Mouse (Mus musculus) Muller cell, postnatal 12 days (primary cell): ENCODE results near the gene Fmo3.

ENCODE experiments used
- DNase-seq: peaks from one replicate; pipeline ENCODE4 v3.0.0-alpha.2; 2015; ENCODE audit errors: inconsistent ontology term

Fmo3 gene

DNA sequence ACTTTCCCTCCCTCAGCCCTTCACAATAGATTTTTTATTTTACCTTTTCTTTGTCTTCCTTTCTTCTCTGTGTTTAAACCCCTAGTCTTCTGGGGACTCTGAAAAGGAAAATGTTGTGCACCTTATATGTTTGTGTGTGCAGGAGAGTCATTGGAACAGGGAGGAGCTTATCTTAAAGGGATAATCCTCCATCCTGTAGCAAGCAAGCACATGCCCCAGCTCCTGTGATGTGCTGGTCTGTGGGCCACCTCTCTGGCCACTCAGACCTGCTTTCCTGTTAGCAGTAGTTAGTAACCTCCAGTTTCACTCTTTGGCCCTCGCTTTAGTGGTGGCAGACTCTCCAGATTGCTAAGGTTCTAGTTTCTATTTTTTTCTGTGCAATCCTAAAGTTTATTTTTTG, at the start of gene Fmo3:
TSS of gene Fmo3 (minus strand) at position 101 of the 400 bp plus-strand sequence.
- no peak for DNase-seq

DNA sequence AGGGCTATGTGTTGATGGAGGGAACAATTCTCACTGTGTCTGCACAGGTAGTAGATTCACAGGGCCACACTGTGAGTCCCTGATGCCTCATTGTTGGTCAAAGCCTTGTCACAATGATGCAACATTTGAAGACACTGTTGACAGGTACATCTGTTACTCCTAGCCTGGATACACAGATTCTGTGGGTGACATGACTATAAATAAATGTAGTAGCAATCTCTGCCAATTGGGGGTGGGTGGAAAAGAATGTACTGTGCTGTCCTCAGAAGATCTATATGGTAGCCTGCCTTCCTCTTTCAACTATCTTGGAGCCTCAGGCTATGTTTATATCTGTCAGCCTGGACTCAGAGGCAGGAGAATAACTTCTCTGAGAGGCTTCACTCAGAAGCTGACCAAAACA, 38.7 kb upstream of the Fmo3 start:
- no peak for DNase-seq

DNA sequence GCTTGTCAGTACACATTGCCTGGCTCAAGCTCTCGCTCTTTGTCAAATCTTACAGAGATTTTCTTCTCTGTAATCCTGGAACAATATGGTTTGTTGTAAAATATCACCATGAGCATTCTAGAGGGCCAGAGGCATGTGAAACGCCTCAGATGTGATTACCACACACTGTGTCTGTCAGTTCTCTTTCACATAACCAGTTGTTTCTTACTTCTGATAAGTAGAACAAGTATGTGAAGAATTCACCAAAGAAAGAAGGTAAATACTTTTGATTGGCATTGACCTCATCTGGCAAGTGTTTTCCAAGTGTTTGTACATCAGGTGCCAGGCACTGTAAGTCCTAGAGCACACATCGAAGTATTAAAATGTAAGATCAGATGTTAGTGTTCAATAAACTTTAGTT, 24.9 kb upstream of the Fmo3 start:
- DNase-seq, result peak; percentile 19

DNA sequence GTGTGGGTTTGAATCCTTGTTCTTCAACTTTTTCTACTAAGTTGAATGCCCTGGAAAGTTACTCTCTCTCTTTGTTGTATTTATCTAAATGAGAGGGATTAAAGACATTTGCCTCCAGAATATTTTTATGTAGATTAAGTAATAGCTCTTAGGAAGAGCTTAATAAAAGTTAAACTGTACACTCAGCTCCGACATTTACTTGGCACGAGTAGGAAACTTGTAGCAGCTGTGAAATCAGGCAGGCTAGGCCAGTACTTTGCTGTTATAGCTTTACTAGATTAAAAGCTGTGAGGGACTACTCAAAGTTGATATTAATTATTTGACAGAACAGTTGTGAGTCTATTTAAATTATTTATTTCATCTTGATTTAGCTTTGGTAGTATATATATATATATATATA, 19.2 kb upstream of the Fmo3 start:
- no peak for DNase-seq

DNA sequence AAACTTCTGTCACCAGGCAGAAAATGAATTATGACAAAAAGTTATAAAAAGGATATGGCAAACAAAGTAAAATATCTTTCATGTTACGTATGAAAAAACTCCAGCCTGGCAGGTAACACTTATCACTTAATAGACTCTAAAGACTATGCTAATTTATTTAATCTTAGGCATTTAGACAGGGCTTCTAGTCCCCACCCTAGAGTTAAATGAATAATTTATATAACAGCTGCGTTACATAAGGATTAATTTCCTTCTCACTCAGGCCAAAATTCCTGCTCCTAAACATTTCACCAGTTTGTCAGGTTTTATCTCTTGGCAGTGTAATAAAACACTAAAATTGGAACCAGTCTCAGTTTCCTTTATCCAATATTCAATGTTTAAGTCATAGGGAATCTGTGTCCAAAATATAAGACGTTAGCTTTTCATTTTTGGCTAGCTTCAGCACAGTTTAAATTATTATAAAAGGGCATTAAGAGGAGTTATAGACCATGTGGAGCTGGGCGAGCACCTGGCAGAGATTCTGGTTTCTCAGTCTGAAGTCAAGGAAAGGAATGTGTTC, 17.0 kb upstream of the Fmo3 start:
- no peak for DNase-seq

DNA sequence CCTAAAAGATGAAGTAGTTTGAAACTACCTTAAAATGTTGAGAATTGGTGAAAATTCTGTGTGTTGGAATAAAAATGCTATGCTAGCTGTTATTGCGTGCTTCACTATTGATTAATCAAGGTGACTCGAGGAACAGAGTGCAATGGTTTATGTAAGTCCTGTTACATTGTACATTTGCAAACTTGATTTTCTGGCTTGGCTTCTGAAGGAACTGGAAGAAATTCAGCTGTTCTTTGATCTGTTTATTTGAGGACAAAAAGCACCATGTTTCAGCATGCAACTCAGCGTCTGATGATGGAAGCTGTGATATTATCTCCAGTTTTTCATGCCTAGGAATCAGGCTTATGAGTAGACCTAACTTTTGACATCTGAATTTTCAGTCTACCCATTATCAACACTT, 3.2 kb upstream of the Fmo3 start:
- no peak for DNase-seq

DNA sequence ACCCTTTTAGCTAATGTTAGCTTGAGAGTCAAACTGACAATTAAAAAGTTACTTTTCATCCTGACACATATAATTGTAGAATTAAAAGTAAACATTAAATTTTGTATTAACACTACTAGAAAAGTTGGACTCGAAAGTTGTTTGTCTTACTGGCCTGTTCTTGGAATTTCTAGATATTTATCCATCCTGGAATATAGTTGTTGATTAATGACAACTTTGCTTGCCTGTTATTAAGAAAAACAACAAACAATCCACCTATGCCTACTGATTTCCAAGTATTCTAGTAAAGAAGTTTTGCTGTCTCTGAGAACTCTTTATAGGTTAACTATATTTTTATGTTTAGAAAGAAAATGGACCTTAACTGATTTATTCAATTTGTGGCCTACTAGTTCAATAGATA, 2.4 kb upstream of the Fmo3 start:
- no peak for DNase-seq

DNA sequence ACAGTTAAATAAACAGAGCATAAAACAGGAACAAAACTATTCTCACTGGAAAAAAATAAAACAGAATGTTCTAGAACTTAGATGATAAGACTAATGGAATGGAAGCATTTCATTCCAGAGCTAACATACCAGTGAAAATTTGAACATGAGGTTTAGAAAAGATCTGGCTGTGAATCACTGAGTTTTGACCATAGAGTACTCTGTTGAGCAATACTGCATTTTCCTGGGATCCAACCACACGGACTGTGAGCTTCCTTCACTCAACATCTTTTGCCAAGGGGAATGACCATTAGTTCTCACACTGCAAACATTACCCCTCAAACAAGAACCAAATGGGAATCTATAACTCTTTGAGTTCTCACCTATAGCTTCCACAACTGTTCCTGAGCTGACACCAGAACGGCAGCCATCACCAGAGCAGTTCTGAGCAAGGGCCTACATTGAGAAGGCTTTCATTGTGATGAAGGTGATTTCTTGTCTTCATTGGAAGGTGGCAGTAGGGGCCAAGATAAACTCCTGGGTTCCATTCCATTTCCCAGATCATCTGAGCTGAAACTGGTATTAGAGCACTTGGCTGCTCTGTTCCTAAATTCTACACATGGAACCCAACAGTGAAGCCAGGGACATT, 1.9 kb upstream of the Fmo3 start:
- DNase-seq, result no peak

DNA sequence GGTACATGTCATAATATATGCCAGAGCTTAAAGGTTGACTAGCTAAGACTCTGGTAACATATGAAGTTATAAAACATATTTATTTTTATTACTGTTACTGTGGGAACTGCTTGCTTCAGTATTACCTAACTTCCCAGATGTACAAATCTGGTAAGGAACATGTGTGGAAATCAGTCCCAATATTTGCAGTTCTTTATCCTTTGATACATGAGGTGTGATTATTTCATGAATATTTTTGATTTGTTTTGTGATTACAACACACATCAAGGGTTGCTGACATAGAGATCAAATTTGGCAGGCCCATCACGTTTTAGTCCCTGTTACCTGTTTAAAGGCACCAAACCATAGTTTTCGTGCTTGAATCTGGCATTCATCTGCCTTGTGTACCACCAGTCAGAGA, 20.8 kb downstream of the Fmo3 start:
- DNase-seq, result no peak

DNA sequence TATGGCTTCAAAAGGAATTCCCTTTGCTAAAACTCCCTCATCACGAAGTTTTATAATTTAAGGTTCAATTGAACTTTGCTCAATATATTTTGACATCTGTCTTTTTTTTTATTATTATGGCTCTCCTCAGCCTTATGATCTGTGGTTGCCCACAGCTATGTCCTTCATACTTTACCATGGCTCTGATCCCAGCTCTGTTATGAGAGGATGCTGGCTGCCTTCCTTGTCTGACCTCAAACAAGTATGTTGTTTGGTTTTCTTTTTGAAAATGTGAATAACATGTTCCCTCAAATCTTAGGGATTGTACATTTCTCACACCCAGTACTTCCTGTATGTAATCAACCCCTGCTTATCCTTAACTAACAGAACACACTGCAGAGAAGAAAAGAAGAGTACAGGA, 26.9 kb downstream of the Fmo3 start:
- peak; percentile 45 for DNase-seq

DNA sequence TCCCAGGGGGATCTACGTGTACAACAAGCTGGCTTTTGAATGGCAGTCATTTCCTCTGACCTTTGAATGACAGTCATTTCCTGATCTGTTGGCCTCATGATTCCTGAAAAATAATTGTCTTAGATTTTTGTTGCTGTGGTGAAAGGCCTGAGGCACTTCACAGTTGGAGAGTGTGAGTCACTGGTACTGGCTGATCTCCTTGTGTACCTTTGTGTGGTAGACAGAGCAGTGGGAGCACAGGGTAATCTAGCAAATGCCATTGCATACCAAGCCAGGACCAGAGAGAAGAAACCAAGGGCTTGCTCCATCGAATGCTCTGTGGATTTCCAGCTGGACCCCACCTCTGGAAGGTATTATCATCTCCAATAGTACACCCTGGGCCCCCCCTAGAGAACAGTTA, 31.2 kb downstream of the Fmo3 start:
- DNase-seq, result peak; percentile 75

DNA sequence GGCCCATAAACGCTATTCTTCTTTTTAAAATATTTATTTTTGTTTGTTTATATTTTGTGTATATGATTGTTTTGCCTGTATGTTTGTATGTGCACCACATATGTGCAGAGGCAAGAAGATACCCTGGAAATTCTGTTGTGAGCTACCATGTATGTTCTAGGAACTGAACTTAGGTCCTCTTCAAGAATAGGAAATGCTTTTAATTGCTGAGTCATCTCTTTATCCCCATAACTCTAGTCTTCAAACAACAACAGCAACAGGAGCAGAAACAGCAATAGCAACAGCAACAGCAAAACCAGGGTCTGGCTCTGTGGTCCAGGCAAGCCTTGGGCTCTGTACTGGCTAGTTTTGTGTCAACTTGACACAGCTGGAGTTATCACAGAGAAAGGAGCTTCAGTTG, 34.6 kb downstream of the Fmo3 start:
- no peak for DNase-seq

DNA sequence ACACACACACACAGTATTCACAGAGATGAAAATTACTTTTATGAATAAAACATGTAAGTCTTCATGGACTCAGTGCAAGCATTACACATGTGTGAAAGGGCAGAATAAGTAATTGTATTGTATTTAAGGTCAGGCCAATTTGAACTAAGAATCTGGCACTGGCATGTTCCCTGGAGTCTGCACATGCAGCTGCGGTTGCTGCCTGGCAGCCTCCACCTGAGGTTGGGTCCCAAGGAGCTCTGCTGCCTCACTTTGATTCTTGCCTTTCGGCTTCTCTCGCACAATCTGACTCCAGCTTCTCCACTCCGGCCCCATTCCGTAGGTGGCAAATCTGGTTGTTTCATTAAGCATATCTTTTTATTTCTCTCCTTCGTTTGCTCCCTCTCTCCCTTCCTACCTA, 36.4 kb downstream of the Fmo3 start:
- DNase-seq, result no peak

DNA sequence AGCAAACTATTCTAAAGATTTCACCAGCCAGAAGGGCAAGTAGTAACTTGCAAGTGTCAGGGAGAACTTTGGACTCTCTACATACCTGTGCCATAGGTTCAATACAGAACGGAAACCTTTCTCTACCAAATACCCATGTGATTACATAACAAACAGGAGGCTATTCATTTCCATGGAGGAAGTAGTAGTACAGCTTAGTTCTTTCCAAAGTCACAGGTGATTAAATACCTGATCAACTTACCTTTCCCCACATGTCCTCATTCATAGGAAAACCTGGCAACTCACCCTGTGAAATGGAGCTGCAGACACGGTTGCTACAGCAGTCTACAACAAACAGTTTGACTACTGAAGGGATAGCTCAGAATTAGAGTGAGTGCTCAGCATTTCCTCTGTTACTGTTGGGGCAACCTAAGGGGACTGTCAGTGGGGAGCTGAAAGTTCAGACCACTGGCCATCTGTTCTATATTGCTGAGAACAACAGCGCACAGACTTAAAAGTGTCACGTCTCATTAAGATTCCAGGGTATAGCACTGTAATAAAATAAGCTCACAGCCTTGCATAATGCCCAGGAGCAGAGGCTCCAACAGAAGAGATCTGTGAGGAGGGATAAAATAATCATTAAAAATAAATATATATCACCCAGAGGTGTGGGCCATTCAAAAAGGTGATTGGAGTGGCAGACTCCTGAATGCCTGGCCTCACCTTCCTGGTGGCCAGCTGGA, 37.3 kb downstream of the Fmo3 start:
- no peak for DNase-seq

DNA sequence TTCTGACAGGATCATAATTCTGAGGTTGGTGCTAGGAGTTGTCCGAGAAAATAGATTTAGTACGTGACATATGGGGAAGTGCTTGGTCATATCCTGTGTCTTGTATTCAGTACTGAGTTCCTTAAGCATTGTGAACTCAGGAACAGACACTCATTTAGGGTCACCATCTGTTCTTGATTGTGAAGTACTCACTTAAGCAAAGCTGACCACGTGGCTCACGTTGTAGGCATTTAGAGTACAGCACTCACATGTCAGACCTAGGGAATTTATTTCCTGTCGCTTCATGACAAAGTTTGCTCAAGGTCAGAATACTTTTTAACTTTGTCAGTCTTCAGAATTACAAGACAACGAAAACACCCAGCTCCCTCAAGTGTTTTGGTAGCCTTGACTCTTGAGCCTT, 40.6 kb downstream of the Fmo3 start:
- no peak for DNase-seq

DNA sequence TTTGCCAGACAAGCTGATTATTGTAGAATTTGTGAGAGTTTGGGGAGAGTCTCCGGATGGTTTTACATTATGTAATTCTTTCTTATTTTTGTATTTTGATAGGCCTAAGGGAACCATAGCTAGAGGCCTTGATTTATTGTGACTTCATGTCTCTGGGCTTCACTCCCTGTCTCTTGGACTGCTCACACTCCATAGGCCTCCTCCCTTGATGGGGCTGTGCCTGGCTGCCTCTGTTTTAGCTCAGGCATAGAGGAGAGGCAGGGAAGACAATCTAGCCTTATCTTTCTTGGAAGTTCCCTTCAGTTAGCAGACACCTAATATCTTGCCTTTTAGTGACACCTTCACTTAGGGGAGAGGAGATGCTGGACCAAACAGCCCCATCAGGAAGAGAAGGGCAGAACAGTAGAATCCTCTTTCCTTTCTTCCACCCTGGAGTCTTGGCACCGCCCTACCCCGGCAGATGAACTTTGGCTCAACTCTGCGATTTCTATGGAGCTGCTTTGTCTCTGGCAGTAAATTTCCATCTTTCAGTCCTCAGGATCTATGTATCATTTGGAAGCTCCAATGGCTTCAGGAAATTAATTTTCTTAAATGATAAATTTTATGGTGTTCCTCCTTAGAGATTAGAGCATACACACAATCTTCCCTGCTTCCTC, 45.5 kb downstream of the Fmo3 start:
- peak; percentile 8 for DNase-seq

DNA sequence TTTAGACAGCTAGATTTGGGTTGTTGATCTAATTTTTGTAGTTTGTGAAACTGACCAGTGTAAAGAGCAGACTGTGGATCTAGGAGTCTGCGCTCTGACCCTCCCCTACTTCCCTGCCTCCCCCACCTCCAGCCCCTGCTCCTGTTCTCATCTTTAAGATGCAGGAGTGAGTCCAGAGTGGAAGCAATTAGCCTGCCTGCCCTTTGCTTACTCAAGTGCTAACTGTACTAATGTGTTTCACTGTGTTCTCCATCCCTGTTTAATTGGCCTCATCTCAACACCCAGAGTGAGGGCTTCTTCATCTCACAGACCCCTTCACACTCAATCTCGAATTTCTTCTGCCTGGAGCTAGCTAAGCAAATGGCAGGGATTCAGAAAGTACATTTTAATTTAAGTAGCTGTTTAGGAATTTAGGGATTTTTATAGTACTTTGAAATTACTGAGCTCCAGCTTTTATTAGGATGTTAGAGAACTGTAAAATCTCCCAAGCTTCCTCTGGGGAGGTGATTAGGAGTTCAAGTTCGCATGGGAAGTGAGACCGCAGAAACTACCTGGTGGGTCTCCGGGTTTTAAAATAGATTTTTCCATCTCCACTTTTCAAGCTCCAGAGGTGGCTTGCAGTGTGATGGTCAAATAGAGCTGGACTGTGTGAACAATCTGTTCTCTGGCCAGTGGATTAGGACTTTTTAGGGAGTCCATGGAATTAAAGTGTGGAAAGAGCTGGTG, 46.2 kb downstream of the Fmo3 start:
- no peak for DNase-seq

DNA sequence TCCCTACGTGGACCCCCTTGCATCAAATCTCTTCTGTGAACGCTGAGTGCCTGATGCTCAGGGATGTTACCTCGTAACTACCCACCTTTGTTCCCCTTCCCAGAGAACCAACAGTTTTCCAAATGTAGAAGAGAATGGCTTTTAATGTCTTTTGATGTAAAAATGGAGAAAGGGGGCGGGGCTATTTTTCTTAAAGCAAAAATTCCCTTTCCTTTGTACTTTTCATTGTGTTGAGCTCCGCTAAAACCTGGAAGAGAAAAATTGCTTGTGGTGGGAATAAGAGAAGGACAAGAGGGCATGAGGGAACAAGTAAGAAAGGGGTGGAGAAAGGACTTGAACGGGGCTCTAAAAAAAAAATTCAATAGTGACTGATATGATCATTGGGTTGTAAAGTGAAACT, 46.9 kb downstream of the Fmo3 start, which contains the start of gene Fmo6:
TSS of gene Fmo6 (minus strand) at position 101 of the 400 bp plus-strand sequence.
- no peak for DNase-seq

DNA sequence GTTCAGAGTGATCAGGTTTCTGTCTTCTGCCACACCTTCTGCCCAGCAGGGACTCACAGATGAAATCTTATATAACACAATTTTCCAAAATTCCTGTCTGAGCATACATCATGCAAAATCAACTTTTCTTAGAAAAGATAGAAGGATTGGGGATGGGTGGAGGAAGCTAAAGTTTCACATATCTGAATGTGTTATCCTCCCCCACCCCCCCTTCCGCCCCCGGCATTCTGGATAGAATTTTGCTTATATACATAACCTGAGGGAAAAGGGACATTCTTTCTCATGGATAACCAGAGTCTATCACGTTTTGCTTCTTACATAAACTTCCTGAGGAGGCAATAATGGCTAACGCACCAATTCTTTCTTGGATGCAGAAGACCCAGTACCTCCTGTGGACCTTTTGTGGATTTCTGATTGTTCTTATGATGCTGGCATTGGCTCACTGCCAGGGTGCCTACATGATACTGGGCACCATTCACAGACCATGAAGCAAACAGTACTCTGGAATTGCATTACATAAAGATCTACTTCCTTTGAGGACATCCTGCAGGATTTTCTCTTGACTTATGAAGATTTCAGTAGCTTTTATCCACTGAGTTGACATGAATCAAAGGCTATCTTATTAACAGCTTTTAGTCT, 49.8 kb downstream of the Fmo3 start:
- no peak for DNase-seq

DNA sequence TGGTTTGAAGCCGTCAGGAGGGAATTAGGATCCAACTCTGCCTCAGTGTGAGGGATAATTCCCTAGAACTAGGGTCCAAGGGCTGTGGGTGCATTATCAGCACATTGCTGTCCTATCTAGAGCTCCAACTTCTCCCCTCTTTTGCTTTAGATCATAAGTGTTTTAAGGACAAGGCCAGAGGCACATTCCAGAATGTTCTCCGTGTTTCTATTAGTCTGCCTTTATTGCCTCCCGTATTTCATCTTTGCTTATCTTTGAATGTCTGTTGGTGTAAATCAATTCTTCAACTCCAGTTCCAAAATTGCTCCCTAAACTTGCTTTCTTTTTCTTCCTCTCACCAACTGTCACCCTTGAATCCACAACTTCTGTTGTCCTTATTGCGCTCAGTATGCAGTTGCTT, 51.9 kb downstream of the Fmo3 start:
- DNase-seq, result no peak

DNA sequence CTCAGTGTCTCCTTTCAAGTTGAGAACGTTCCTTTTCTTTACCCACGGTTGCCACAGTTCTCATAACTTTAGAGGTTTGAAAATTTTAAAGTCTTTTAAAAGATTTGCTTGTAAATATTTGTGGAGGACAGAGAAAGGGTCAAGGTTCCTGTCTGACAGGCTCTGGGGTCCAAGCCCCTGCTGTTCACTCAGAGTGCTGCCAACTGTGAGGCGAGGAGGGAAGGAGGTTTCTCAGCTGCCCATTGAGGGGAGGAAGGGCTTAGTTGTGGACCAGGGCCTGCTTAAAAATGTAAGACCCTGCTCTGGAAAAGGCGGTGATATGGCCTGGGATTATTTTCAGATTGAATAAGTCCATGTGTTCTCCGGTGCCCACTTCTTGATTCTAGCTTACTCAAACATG, 52.4 kb downstream of the Fmo3 start:
- no peak for DNase-seq
